Mouse (Mus musculus): ENCODE data around the gene Nus1. TPM values are rescaled to one million over a fixed set of nuclear protein-coding genes. Genes with fewer than 3 reads are reported as not detected.

Gene Nus1
- polyA plus RNA-seq, 1 experiment from 2014 or later, result 14.9 TPM

GRCm38 (mm10) chr10:52388922-52389430, 28.4 kb upstream of the Nus1 start, which contains the start of gene Nepn:
Gene Nepn (plus strand): TSS chr10:52388972.
- H3K4me3 ChIP-seq, result no peak within 1 kb of the TSS
- peak within 1 kb of the TSS; percentile 39; the same call in 1 of the 2 replicates for H3K27ac ChIP-seq
- H3K27me3 ChIP-seq (ENCODE audit: low read depth, poor library complexity, severe bottlenecking), result no peaks in the 10 kb centered on the region
- peaks cover 18% of the 10 kb centered on the region for H3K4me1 ChIP-seq
- WGBS, result 75% methylated on average over 5 of the region's 5 CpGs
- no peak for DNase-seq (ENCODE audit: low spot score)
- no peaks in the 10 kb centered on the region for H3K36me3 ChIP-seq
- no peaks in the 10 kb centered on the region for H3K9me3 ChIP-seq (replicated peaks)

GRCm38 (mm10) chr10:52389438-52389837, 27.9 kb upstream of the Nus1 start:
- Histone ChIP-seq H3K4me3 (no peak overlapping the region), H3K27ac (0 out of 2 replicates have a peak overlapping the region, but pooled peaks have one; percentile 39), H3K27me3 (ENCODE audit: low read depth, poor library complexity, severe bottlenecking) (no peaks in the 10 kb centered on the region), H3K36me3 (no peaks in the 10 kb centered on the region), H3K4me1 (peaks cover 18% of the 10 kb centered on the region), H3K9me3 (replicated peaks) (no peaks in the 10 kb centered on the region)
- WGBS, result 69% methylated on average over 3 of the region's 3 CpGs
- DNase-seq (ENCODE audit: low spot score), result no peak

- Histone ChIP-seq H3K36me3 (no peaks in the 10 kb centered on the region), H3K27ac (no peak overlapping the region), H3K27me3 (ENCODE audit: low read depth, poor library complexity, severe bottlenecking) (no peaks in the 10 kb centered on the region), H3K4me1 (peaks cover 14% of the 10 kb centered on the region), H3K9me3 (replicated peaks) (no peaks in the 10 kb centered on the region), H3K4me3 (no peak overlapping the region)
- 84% methylated on average over 2 of the region's 2 CpGs for WGBS
- no peak for DNase-seq (ENCODE audit: low spot score)
Measured at GRCm38 (mm10) chr10:52391208-52391607, 26.1 kb upstream of the Nus1 start.

GRCm38 (mm10) chr10:52396647-52397046, 20.7 kb upstream of the Nus1 start:
- Histone ChIP-seq H3K27ac (no peak overlapping the region), H3K27me3 (ENCODE audit: low read depth, poor library complexity, severe bottlenecking) (no peaks in the 10 kb centered on the region), H3K4me1 (no peaks in the 10 kb centered on the region), H3K36me3 (no peaks in the 10 kb centered on the region), H3K9me3 (replicated peaks) (no peaks in the 10 kb centered on the region), H3K4me3 (no peak overlapping the region)
- WGBS, result 91% methylated on average over 3 of the region's 3 CpGs
- no peak for DNase-seq (ENCODE audit: low spot score)

- 83% methylated on average over 2 of the region's 2 CpGs for WGBS
Measured at GRCm38 (mm10) chr10:52398715-52399114, 18.6 kb upstream of the Nus1 start.

GRCm38 (mm10) chr10:52399722-52400121, 17.6 kb upstream of the Nus1 start:
- DNase-seq (ENCODE audit: low spot score), result no peak
- 66% methylated on average over 3 of the region's 3 CpGs for WGBS
- no peaks in the 10 kb centered on the region for H3K27me3 ChIP-seq (ENCODE audit: low read depth, poor library complexity, severe bottlenecking)
- no peak overlapping the region for H3K4me3 ChIP-seq
- no peaks in the 10 kb centered on the region for H3K9me3 ChIP-seq (replicated peaks)
- peaks cover under 1% of the 10 kb centered on the region; the same call in 1 of the 2 replicates for H3K4me1 ChIP-seq
- H3K27ac ChIP-seq, result no peak overlapping the region
- no peaks in the 10 kb centered on the region for H3K36me3 ChIP-seq

More at GRCm38 (mm10) chr10:52398715-52399114, 18.6 kb upstream of the Nus1 start:
- Histone ChIP-seq H3K4me1 (no peaks in the 10 kb centered on the region), H3K36me3 (no peaks in the 10 kb centered on the region), H3K27ac (no peak overlapping the region), H3K27me3 (ENCODE audit: low read depth, poor library complexity, severe bottlenecking) (no peaks in the 10 kb centered on the region), H3K9me3 (replicated peaks) (no peaks in the 10 kb centered on the region), H3K4me3 (no peak overlapping the region)
- no peak for DNase-seq (ENCODE audit: low spot score)

GRCm38 (mm10) chr10:52405160-52405559, 12.2 kb upstream of the Nus1 start:
- Histone ChIP-seq H3K4me3 (0 out of 2 replicates have a peak overlapping the region, but pooled peaks have one; percentile 1), H3K4me1 (peaks cover 5% of the 10 kb centered on the region; the same call in 1 of the 2 replicates), H3K36me3 (no peaks in the 10 kb centered on the region), H3K9me3 (replicated peaks) (no peaks in the 10 kb centered on the region), H3K27me3 (ENCODE audit: low read depth, poor library complexity, severe bottlenecking) (no peaks in the 10 kb centered on the region), H3K27ac (no peak overlapping the region)
- DNase-seq (ENCODE audit: low spot score), result no peak
- 87% methylated on average over 13 of the region's 13 CpGs for WGBS

GRCm38 (mm10) chr10:52407526-52407925, 9.8 kb upstream of the Nus1 start:
- no peak for DNase-seq (ENCODE audit: low spot score)
- 97% methylated on average over 2 of the region's 2 CpGs for WGBS

GRCm38 (mm10) chr10:52415020-52415419, 2.3 kb upstream of the Nus1 start:
- no peaks in the 10 kb centered on the region for H3K27me3 ChIP-seq (ENCODE audit: low read depth, poor library complexity, severe bottlenecking)
- no peaks in the 10 kb centered on the region for H3K9me3 ChIP-seq (replicated peaks)
- H3K4me3 ChIP-seq, result no peak overlapping the region
- H3K4me1 ChIP-seq, result peaks cover 18% of the 10 kb centered on the region
- DNase-seq (ENCODE audit: low spot score), result no peak
- 81% methylated on average over 2 of the region's 2 CpGs for WGBS
- H3K36me3 ChIP-seq, result peaks cover 2% of the 10 kb centered on the region; the same call in 1 of the 2 replicates
- H3K27ac ChIP-seq, result no peak overlapping the region

More at GRCm38 (mm10) chr10:52407526-52407925, 9.8 kb upstream of the Nus1 start:
- Histone ChIP-seq H3K27ac (no peak overlapping the region), H3K36me3 (no peaks in the 10 kb centered on the region), H3K4me3 (no peak overlapping the region), H3K4me1 (peaks cover 5% of the 10 kb centered on the region; the same call in 1 of the 2 replicates), H3K27me3 (ENCODE audit: low read depth, poor library complexity, severe bottlenecking) (no peaks in the 10 kb centered on the region), H3K9me3 (replicated peaks) (no peaks in the 10 kb centered on the region)

GRCm38 (mm10) chr10:52416458-52416857, 889 bp upstream of the Nus1 start:
- DNase-seq (ENCODE audit: low spot score), result no peak
- Histone ChIP-seq H3K27ac (0 out of 2 replicates have a peak overlapping the region, but pooled peaks have one; percentile 95), H3K9me3 (replicated peaks) (no peaks in the 10 kb centered on the region), H3K4me3 (peak overlapping the region; percentile 97; the same call in 1 of the 2 replicates), H3K4me1 (peaks cover 18% of the 10 kb centered on the region), H3K27me3 (ENCODE audit: low read depth, poor library complexity, severe bottlenecking) (no peaks in the 10 kb centered on the region), H3K36me3 (peaks cover 14% of the 10 kb centered on the region)
- WGBS, result 75% methylated on average over 2 of the region's 2 CpGs

- DNase-seq (ENCODE audit: low spot score), result peak; percentile 39
- Histone ChIP-seq H3K27me3 (ENCODE audit: low read depth, poor library complexity, severe bottlenecking) (no peaks in the 10 kb centered on the region), H3K9me3 (replicated peaks) (no peaks in the 10 kb centered on the region), H3K36me3 (peaks cover 18% of the 10 kb centered on the region), H3K4me1 (peaks cover 18% of the 10 kb centered on the region), H3K27ac (peak overlapping the region; percentile 95), H3K4me3 (peak overlapping the region; percentile 97)
- 2% methylated on average over 39 of the region's 39 CpGs for WGBS
Measured at GRCm38 (mm10) chr10:52417998-52418860, 882 bp downstream of the Nus1 start.

- Histone ChIP-seq H3K27me3 (ENCODE audit: low read depth, poor library complexity, severe bottlenecking) (no peaks in the 10 kb centered on the region), H3K9me3 (replicated peaks) (no peaks in the 10 kb centered on the region), H3K27ac (no peak overlapping the region), H3K4me1 (peaks cover 18% of the 10 kb centered on the region), H3K4me3 (peak overlapping the region; percentile 97), H3K36me3 (peaks cover 18% of the 10 kb centered on the region)
- WGBS, result 71% methylated on average over 5 of the region's 5 CpGs
- no peak for DNase-seq (ENCODE audit: low spot score)
Measured at GRCm38 (mm10) chr10:52418931-52419330, 1.6 kb downstream of the Nus1 start.

GRCm38 (mm10) chr10:52419402-52419801, 2.1 kb downstream of the Nus1 start:
- peaks cover 18% of the 10 kb centered on the region for H3K36me3 ChIP-seq
- 89% methylated on average over 4 of the region's 4 CpGs for WGBS
- H3K9me3 ChIP-seq (replicated peaks), result no peaks in the 10 kb centered on the region
- H3K27me3 ChIP-seq (ENCODE audit: low read depth, poor library complexity, severe bottlenecking), result no peaks in the 10 kb centered on the region
- DNase-seq (ENCODE audit: low spot score), result no peak
- H3K4me1 ChIP-seq, result peaks cover 18% of the 10 kb centered on the region
- H3K4me3 ChIP-seq, result peak overlapping the region; percentile 97; the same call in 1 of the 2 replicates
- no peak overlapping the region for H3K27ac ChIP-seq

Data from limb, embryonic 10.5 days (tissue).